Mouse (Mus musculus): Measurements from ENCODE around the gene Ccdc6.

DNA sequence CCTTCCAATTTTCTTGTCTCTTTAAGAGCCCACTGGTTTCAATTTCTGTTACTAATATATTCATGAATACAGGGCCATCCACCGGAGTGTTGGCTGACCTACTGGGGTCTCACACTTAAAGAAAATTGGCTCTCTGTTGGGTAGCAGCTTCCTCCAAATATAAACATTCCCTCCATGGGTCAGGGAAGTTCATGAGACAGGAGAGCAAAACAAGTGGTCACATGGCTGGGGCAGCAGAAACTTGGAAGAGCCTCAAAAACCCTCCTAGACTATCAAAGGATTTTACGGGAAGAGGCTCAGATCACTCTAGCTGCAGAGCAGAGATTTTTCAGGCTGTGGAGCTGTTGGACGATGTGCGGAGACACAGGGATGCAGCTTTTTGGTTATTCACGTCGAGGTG is 128.8 kb downstream of the Ccdc6 start:
- no peak for TF ChIP-seq FLI1 (IDR thresholded peaks at IDR 0.05; ENCODE audit: low read length)
- no peak for TF ChIP-seq GATA1 (IDR thresholded peaks at IDR 0.05; ENCODE audit: borderline replicate concordance, low read length)
